Mouse (Mus musculus): ENCODE measurements at regions not wholly inside any gene's neighbourhood (a gene's known extent, or its start where the extent isn't known, plus 50 kb on each side); places are given as distances from the start of the nearest gene placed in this dataset.

GRCm38 (mm10) chr13:101625922-101626321 is 142.1 kb downstream of the Pik3r1 start:
- DNase-seq = no peak

GRCm38 (mm10) chr13:101624179-101624581 is 143.8 kb downstream of the Pik3r1 start:
- no peak for DNase-seq

GRCm38 (mm10) chr13:101622649-101623048 is 145.4 kb downstream of the Pik3r1 start:
- DNase-seq = no peak

GRCm38 (mm10) chr13:101620660-101621059 is 147.4 kb downstream of the Pik3r1 start:
- no peak for DNase-seq

- DNase-seq = no peak
Measured at GRCm38 (mm10) chr13:101619154-101619553, 148.9 kb downstream of the Pik3r1 start.

GRCm38 (mm10) chr13:101612786-101613185 is 155.2 kb downstream of the Pik3r1 start:
- no peak for DNase-seq

GRCm38 (mm10) chr13:101611725-101612124 is 156.3 kb downstream of the Pik3r1 start:
- DNase-seq = no peak

GRCm38 (mm10) chr13:101606184-101606730 is 161.8 kb downstream of the Pik3r1 start:
- DNase-seq = peak in 1 of 2 experiments; percentile 5

- DNase-seq = no peak
Measured at GRCm38 (mm10) chr13:101605685-101606084, 162.3 kb downstream of the Pik3r1 start.

- DNase-seq = no peak
Measured at GRCm38 (mm10) chr13:101605051-101605450, 163.0 kb downstream of the Pik3r1 start.

- no peak for DNase-seq
Measured at GRCm38 (mm10) chr13:101598126-101598485, 169.9 kb downstream of the Pik3r1 start.

GRCm38 (mm10) chr13:101597243-101598125 is 170.5 kb downstream of the Pik3r1 start:
- DNase-seq = no peak

GRCm38 (mm10) chr13:101594511-101595175 is 173.4 kb downstream of the Pik3r1 start:
- DNase-seq = no peak

GRCm38 (mm10) chr13:101592355-101592754 is 175.7 kb downstream of the Pik3r1 start:
- DNase-seq = no peak

GRCm38 (mm10) chr13:101588905-101589304 is 179.1 kb downstream of the Pik3r1 start:
- DNase-seq = no peak

GRCm38 (mm10) chr13:101586787-101587186 is 181.2 kb downstream of the Pik3r1 start:
- no peak for DNase-seq

GRCm38 (mm10) chr13:101576481-101576880 is 191.5 kb downstream of the Pik3r1 start:
- no peak for DNase-seq

GRCm38 (mm10) chr13:101572809-101573590 is 195.0 kb downstream of the Pik3r1 start:
- no peak for DNase-seq

- no peak for DNase-seq
Measured at GRCm38 (mm10) chr13:101572246-101572645, 195.8 kb downstream of the Pik3r1 start.

- DNase-seq = no peak
Measured at GRCm38 (mm10) chr13:101570034-101570433, 198.0 kb downstream of the Pik3r1 start.

- DNase-seq = no peak
Measured at GRCm38 (mm10) chr13:101568985-101569631, 198.9 kb downstream of the Pik3r1 start.

- DNase-seq = no peak
Measured at GRCm38 (mm10) chr13:101565323-101565722, 202.7 kb downstream of the Pik3r1 start.

All from layer of hippocampus, postnatal 36 days (tissue).